10 mouse cellular contexts compared by ENCODE assay signal in genomic region chr17:62939930-62940572, GRCm38 (mm10). TPM values are rescaled to one million over a fixed set of nuclear protein-coding genes. Genes with fewer than 3 reads are reported as not detected.
DNase-seq lines count a peak whose midpoint lies in the region; ATAC-seq lines count a peak whose summit lies in the region.
"Had no signal": no experiment of that assay in that cellular context is flagged by ENCODE, and none has a peak within 500 bp of the region (broad histone marks: within the 10 kb centered on the region; RNA-seq: fewer than 3 reads in every experiment).

No protein-coding gene starts in this region.

- no peaks in the 10 kb centered on the region for H3K27me3 ChIP-seq in kidney, embryonic 16.5 days (ENCODE audit: insufficient read depth, low read length)
- H3K27me3 ChIP-seq in embryonic facial prominence, embryonic 12.5 days: no peaks in the 10 kb centered on the region
- H3K27me3 ChIP-seq in limb, embryonic 10.5 days (ENCODE audit: low read depth, poor library complexity, severe bottlenecking): no peaks in the 10 kb centered on the region
- H3K27me3 ChIP-seq in stomach, embryonic 14.5 days (ENCODE audit: control insufficient read depth, insufficient read depth, low read length): no peaks in the 10 kb centered on the region

- WGBS in kidney, embryonic 16.5 days: 26% methylated on average over 18 of the region's 18 CpGs
- 6% methylated on average over 18 of the region's 18 CpGs for WGBS in embryonic facial prominence, embryonic 12.5 days
- 29% methylated on average over 18 of the region's 18 CpGs for WGBS in limb, embryonic 10.5 days
- WGBS in stomach, embryonic 14.5 days: 20% methylated on average over 18 of the region's 18 CpGs

- no peak for DNase-seq in kidney, adult 9 months
- no peak for DNase-seq in limb, embryonic 10.5 days (ENCODE audit: low spot score)
- no peak for DNase-seq in c-Kit-positive CD71-positive TER-119-positive erythroid progenitor cells, embryonic 14.5 days (ENCODE audit: low spot score)
- DNase-seq in right cerebral cortex, adult 2 months (ENCODE audit: low spot score in 2 of 2): no peak
- DNase-seq: liver, postnatal 0 days had no signal

- H3K4me2 ChIP-seq in kidney, embryonic 16.5 days (replicated peaks; ENCODE audit: low read depth, low read length): peak overlapping the region; percentile 31
- H3K4me2 ChIP-seq in embryonic facial prominence, embryonic 12.5 days (replicated peaks): peak overlapping the region; percentile 48
- peak overlapping the region; percentile 28 for H3K4me2 ChIP-seq in stomach, embryonic 14.5 days (replicated peaks; ENCODE audit: low read depth, low read length)

- no peaks in the 10 kb centered on the region for H3K36me3 ChIP-seq in kidney, embryonic 16.5 days (ENCODE audit: insufficient read depth, low read length)
- H3K36me3 ChIP-seq in embryonic facial prominence, embryonic 12.5 days: no peaks in the 10 kb centered on the region
- H3K36me3 ChIP-seq in limb, embryonic 10.5 days: no peaks in the 10 kb centered on the region
- H3K36me3 ChIP-seq in stomach, embryonic 14.5 days (ENCODE audit: control insufficient read depth, insufficient read depth, low read length): no peaks in the 10 kb centered on the region
- H3K36me3 ChIP-seq: G1E had no signal

- H3K4me3 ChIP-seq in kidney, embryonic 16.5 days (ENCODE audit: low read length): no peak overlapping the region
- peak overlapping the region; percentile 11; the same call in 1 of the 2 replicates for H3K4me3 ChIP-seq in embryonic facial prominence, embryonic 12.5 days
- peak overlapping the region; percentile 6; the same call in 1 of the 2 replicates for H3K4me3 ChIP-seq in limb, embryonic 10.5 days
- no peak overlapping the region for H3K4me3 ChIP-seq in stomach, embryonic 14.5 days (ENCODE audit: low read depth, low read length)

- H3K27ac ChIP-seq in kidney, embryonic 16.5 days (ENCODE audit: low read length): no peak overlapping the region
- 0 out of 2 replicates have a peak overlapping the region, but pooled peaks have one; percentile 18 for H3K27ac ChIP-seq in embryonic facial prominence, embryonic 12.5 days
- peak overlapping the region; percentile 53; the same call in 1 of the 2 replicates for H3K27ac ChIP-seq in limb, embryonic 10.5 days
- no peak overlapping the region for H3K27ac ChIP-seq in stomach, embryonic 14.5 days (ENCODE audit: low read length)

- H3K9ac ChIP-seq in kidney, embryonic 16.5 days (replicated peaks; ENCODE audit: low read length): no peak overlapping the region
- 0 out of 2 replicates have a peak overlapping the region, but pooled peaks have one; percentile 12 for H3K9ac ChIP-seq in embryonic facial prominence, embryonic 12.5 days
- H3K9ac ChIP-seq in stomach, embryonic 14.5 days (replicated peaks; ENCODE audit: low read depth, low read length): no peak overlapping the region
- H3K9ac ChIP-seq: liver, postnatal 0 days had no signal

- H3K9me3 ChIP-seq in kidney, embryonic 16.5 days (ENCODE audit: low read length): no peaks in the 10 kb centered on the region
- no peaks in the 10 kb centered on the region for H3K9me3 ChIP-seq in embryonic facial prominence, embryonic 12.5 days
- no peaks in the 10 kb centered on the region for H3K9me3 ChIP-seq in limb, embryonic 10.5 days (replicated peaks)
- no peaks in the 10 kb centered on the region for H3K9me3 ChIP-seq in stomach, embryonic 14.5 days (ENCODE audit: control insufficient read depth, low read depth, low read length)
- H3K9me3 ChIP-seq: G1E had no signal

- peaks cover 8% of the 10 kb centered on the region for H3K4me1 ChIP-seq in kidney, embryonic 16.5 days (ENCODE audit: insufficient read depth, low read length)
- peaks cover 14% of the 10 kb centered on the region for H3K4me1 ChIP-seq in embryonic facial prominence, embryonic 12.5 days
- peaks cover 11% of the 10 kb centered on the region for H3K4me1 ChIP-seq in limb, embryonic 10.5 days
- H3K4me1 ChIP-seq in stomach, embryonic 14.5 days (ENCODE audit: control insufficient read depth, insufficient read depth, low read length): peaks cover 3% of the 10 kb centered on the region; the same call in 1 of the 2 replicates

- no peak for ATAC-seq in kidney, embryonic 16.5 days (ENCODE audit: low FRiP score, low TSS enrichment)
- ATAC-seq in embryonic facial prominence, embryonic 12.5 days (ENCODE audit: insufficient number of reproducible peaks, insufficient read depth, low FRiP score, low TSS enrichment): no peak
- no peak for ATAC-seq in stomach, embryonic 14.5 days (ENCODE audit: insufficient number of reproducible peaks, insufficient read depth, low FRiP score, low read depth)
- ATAC-seq in megakaryocyte-erythroid progenitor cell, adult 5-6 weeks (replicated peaks; ENCODE audit: low FRiP score, low TSS enrichment, poor library complexity, severe bottlenecking): no peak
- ATAC-seq: liver, postnatal 0 days had no signal

RNA-seq across cellular contexts. Expression of gene Efna5, which starts 58.9 kb away (rescaled TPM):
- polyA plus RNA-seq in kidney, embryonic 16.5 days (2015; fragmentation: Nextera tagmentation; extraction: Ambion mirVana): 26.9 and 32.4 TPM in 2 replicates
- 72.4 and 82.6 TPM in 2 replicates for polyA plus RNA-seq in embryonic facial prominence, embryonic 12.5 days (2016; fragmentation: Nextera tagmentation; extraction: Ambion mirVana)
- 34.4 and 37.0 TPM in 2 replicates for polyA plus RNA-seq in limb, embryonic 10.5 days (2016; fragmentation: Nextera tagmentation; extraction: Ambion mirVana)
- 56.9 and 58.6 TPM in 2 replicates for polyA plus RNA-seq in stomach, embryonic 14.5 days (2014; fragmentation: Nextera tagmentation; extraction: Ambion mirVana)
- not detected in 2 replicates for total RNA-seq in megakaryocyte-erythroid progenitor cell, adult 5-6 weeks (2014; fragmentation: Nextera tagmentation)
- total RNA-seq in megakaryocyte-erythroid progenitor cell, adult 5-6 weeks (2017): not detected in 2 replicates
- polyA plus RNA-seq: G1E had no signal

Comparison
In these comparisons a context has a peak if more than half of its experiments do, and no peak if none do; other contexts are left out.
1. H3K27ac ChIP-seq: peak in embryonic facial prominence, embryonic 12.5 days (single experiment) and limb, embryonic 10.5 days (single experiment); none in kidney, embryonic 16.5 days (single experiment) and stomach, embryonic 14.5 days (single experiment).
2. H3K4me3 ChIP-seq: peak in embryonic facial prominence, embryonic 12.5 days (single experiment) and limb, embryonic 10.5 days (single experiment); none in kidney, embryonic 16.5 days (single experiment) and stomach, embryonic 14.5 days (single experiment).
3. Peak in every context shown above with its lines, with median percentiles within 50 percentile points of each other: H3K4me2 ChIP-seq.